Mouse (Mus musculus) thymus, postnatal 10 days (tissue): ENCODE results near the gene Lrrc46.
A peak's percentile ranks its signal among the peaks of the same experiment; 100 is the strongest.

Experiments used
- DNase-seq, 2 experiments: peaks; one replicate each; pipeline ENCODE4 v3.0.0; 2021; ENCODE audit warnings: low spot score in 2 of 2

Gene Lrrc46

GRCm38 (mm10) chr11:97013121-97013670 is 28.0 kb downstream of the Lrrc46 start, which contains the start of gene Sp6:
Gene Sp6, plus strand, starts transcription at chr11:97013394.
- no peak for DNase-seq

DNA sequence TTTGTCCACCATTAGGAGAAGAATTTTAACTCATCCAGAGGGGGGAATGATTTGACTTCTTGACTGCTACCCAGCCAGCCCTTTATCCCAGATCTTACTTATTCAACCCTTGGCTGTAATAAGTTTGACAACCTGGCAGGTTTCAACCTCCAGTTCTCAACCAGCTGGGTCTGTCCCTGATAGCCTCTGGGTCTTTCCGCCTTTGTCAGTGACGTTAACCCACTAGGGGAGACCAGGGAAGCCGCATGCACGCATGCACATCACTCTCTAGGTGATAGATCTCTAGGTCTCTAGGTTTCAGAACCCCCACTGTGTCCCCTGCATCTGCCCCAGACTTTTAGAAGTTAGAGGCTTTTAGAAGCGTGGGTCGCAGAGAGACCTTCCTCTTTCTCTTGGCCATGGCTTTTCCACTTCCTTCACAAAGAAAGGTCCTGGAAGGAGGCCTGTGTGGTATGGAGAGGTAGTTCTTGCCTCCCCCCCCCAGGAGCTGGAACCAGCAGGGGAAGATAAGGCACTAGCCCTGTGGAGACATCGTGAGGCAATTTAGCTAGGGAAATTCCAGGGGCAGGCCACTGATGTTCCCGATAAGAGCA is 31.9 kb downstream of the Lrrc46 start:
- no peak for DNase-seq

- DNase-seq, result no peak
Observed at GRCm38 (mm10) chr11:97007093-97007794, 34.0 kb downstream of the Lrrc46 start.

- no peak for DNase-seq
Observed at GRCm38 (mm10) chr11:97003170-97003569, 38.0 kb downstream of the Lrrc46 start.

DNA sequence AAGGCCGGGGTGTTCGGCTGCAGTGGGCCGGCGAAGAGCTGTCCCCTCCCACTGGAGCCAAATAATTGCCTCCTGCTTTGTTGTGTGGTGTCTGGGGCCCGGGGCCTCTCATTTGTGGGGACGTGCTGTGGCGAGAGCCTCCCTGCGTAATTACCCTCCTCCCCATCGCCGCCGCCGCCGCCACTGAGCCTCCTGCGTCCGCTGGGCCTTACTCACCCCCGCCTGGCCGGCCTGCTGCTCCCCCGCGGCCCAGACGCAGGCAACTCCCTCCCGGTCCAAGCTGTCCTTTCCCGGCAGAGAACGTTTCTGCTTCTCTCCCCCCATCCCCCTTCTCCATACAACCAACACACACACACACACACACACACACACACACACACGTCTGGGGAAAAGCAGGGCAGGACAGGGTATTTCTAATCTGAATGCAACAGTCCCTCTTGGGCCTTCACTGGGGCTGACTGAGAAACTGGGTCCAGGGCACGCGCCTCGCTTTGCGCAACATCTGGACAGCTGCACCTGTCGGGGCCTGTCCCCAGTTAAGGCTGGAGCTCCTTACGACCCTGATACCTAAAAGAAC is 43.7 kb downstream of the Lrrc46 start:
- no peak for DNase-seq

DNA sequence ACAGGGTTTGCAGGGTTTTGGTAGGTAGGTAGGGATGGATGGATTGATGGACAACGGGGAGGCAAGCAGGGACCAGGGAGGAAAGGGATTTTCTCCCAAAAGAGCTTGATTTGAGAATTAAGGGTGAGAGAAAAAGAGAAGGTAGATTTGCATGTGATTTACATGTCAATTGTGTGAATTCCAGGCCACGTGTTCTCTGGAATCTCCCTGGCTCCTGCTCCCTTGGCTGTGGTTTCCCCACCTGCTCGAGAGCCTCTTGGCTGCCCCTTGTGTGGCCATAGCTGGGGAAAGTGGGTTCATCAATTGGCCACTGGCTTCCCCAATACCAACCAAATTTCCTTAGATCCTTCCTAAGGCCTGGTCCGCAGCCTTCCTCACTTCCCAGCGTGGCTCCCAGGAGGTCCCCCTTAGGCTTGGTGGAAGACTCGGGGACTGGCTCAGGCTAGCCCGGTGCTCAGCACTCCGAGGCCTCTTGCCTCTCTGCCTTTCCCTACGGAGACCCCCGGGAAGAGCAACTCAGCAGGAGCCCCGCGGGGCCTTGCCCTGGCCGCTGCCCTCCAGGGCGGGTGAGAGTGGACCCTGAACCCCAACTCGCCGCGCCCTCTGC is 44.3 kb downstream of the Lrrc46 start:
- no peak for DNase-seq

DNA sequence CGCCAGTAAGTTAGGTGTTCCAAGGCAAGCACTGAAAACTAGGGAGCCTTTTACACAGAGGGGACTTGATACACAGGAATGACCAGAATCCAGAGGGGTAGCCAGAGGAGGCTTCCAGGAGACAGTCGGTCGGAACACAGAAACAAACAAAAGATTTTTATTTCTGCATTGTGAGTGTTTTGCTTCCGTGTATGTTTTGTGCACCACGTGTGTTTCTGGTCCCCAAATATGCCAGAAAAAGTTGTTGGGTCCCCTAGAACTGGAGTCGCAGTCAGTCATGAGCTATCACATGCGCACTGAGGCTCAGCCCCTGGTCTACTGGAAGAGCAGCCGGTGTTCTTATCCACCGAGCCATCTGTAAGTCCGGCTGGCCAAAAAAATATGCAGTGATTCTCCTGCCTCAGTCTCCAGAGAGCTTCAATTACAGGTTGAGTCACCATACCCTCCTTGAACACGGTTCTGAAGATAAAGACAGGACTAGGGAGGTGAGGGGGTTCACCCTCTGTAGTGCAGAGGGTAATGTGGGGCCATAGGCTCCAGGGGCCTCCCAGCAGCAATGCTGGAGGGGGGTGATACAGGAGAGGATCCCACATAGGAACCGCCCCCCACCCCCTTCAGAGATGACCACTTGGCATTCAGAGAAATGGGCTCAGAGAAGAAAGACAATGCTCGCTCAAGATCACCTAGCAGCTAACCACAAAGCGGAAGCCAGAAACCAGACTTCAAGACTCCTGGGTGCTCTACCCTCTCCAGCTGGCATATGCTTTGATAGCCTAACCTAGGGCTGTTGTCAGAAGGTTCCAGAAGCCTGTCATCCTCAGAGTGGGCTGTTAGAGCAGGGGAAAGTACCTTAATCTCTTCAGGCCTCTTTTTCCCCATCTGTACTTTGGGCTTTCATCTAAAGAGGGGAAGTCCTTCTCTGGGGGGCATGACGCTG is 45.1 kb downstream of the Lrrc46 start:
- peak; percentile 67 to 69 for DNase-seq

DNA sequence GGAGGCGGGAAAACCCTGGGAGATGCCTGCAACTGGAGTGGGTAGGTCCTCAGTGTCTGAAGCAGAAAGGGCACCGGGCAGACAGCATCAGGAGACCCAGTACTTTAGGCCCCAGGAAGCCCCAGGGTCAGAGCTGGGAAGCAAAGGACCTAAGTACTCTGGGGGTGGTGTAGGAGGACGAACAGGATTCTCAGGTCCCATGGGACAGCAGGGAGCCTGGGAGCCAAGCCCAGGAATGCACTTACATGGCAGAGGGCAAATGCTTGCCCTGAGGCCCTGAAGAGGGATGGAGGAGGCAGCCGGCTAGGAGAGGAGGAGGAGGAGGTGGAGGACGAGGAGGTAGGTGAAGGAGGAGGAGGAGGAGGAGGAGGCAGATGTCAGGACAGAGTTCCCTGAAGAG is 46.2 kb downstream of the Lrrc46 start:
- DNase-seq, result no peak

DNA sequence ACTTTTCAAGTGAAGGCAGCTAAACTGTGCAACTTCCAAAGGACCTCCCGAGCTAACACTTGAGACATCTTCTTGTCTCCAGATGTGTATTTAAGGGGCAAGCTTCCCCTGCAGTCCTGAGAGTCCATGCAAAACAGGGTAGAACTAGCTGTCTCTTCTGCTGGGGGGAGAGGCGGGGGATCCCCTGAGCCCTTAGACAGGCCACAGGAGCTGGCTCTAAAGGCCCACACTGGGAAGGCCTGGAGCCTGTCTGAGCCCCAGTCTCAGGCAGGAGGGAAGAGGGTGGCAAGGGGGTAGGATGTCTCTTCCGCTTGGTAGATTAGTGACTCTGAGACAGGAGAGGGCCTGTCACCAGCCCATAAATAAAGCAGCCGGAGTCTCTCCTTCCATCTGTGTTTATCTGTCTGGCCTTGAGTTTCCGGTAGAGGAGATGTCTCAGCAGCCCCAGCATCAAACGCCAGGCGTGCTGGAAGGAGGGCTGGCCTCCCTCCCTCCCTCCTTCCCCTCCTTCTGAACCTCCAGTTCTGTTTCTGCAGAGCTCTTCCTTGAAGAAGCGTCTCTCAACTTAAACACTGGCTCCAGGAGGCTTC is 48.4 kb downstream of the Lrrc46 start:
- no peak for DNase-seq

DNA sequence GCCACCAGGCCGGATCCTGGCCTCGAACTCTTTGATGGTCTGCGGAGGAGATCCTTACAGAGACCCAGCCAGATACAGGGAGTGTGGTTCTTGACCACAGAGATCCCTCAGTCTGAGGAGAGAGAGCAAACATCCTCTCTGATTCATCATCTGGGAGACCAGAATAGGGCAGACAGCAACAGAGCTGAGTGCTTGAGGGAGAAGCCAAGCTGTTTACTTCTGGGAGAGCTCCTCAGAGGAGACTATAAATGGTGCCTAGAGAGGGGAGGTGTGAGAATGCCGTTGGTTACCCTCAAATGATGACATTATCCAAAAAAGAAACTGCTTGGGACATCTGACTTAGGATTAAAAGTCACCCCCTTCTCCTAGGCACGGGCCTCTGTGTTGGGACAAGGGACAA is 49.7 kb downstream of the Lrrc46 start:
- DNase-seq, result no peak

- peak; percentile 65 to 66 for DNase-seq
Observed at GRCm38 (mm10) chr11:96987873-96988655, 53.1 kb downstream of the Lrrc46 start.

DNA sequence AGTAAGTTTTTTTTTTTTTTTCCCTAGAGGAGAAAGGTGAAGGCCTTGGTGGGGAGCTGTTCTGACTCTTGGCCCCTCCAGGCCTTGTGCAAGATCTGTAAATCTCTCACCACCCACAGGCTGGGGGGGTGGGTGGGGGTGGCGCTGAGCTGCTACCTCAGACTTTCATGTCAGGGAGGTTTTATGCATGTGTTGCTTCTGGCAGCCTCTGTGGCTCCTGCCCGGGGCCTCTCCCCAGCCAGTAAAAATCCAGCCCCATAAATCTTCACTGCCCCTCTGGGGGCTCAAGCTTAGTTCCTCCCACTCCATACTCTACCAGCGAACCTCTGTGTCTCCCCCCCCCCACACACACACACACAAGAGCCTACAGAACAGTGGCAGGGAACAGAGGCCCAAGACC is 54.7 kb downstream of the Lrrc46 start:
- DNase-seq, result no peak

GRCm38 (mm10) chr11:96984903-96985302 is 56.3 kb downstream of the Lrrc46 start:
- DNase-seq, result no peak
